Mouse (Mus musculus): ENCODE data around the gene Ggact.

- no peak for TF ChIP-seq POLR2A (IDR thresholded peaks at IDR 0.05; ENCODE audit: low read depth, low read length)
- no peak for TF ChIP-seq CTCF (IDR thresholded peaks at IDR 0.05; ENCODE audit: extremely low read depth, insufficient read length, insufficient replicate concordance, low read depth, low read length)
These were observed 77.3 kb downstream of the Ggact start for GRCm38 (mm10) chr14:122836221-122836620.
